Mouse (Mus musculus): Measurements from ENCODE around the gene Cdc40. TPM values are rescaled to one million over a fixed set of nuclear protein-coding genes. Genes with fewer than 3 reads are reported as not detected.

Cdc40 gene
- total RNA-seq, 2 experiments from 2014 or later = 42.9 to 48.6 TPM

DNA sequence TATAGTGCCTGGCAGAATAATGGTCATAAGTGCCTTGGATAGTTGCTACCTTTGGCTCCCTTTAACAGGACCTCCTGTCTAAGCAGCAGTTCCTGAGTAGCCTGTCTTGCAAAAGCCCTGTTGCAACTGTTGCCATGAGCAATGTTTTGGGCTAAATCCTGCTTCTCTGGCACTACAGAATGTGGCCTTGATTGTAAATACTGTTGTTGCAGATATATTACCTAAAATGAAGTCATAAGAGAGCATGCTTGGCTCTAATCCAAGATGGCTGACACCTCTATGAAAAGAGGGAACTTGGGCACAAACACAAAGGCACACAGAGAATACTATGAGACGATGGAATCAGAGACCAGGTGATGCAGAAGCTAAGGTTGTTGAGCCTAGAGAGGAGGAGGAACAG is 77.9 kb downstream of the Cdc40 start:
- DNase-seq (ENCODE audit: low spot score in 2 of 2) = no peak
- intact Hi-C loops (cut with DNase I) = no loop called here

DNA sequence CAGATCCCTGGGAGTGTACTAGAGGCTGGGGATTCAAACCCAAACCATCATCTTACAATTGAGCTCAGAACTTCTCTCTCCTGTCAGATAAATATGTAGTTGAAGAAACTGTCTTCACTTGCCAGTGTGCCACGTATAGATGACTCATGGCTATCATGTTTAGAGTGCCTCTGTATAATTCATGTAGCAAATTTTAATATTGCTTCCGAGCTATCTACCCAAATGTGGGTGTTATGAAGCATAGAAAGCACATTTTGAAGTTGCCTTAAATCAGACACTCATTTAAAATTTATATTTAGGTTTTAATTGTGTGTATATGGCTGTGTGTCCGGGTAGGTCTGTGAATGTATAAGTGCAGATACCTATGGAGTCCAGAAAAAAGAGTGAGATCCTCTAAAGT is 91.0 kb downstream of the Cdc40 start:
- peak in 1 of 2 experiments; percentile 53 for DNase-seq (ENCODE audit: low spot score in 2 of 2)
- intact Hi-C loops (cut with DNase I) = no loop called here

DNA sequence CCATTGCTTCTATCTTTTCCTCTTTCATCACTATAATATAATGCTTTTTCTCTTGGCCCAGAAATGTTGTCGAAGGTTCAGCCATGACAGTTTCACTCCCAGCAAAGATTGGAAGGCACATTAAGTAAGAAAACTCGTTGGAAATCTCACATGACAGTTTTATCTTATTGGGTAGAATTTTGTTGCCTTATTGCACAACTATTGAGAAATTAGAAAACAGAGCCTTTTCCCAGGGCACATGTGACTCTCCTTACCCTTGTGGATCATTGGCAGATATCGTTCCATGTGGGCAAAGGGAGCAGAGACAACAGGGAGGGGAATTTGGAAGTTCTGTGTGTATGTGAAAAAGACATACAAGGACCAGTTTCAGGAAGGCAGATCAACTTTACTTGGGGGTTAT is 92.7 kb downstream of the Cdc40 start:
- no peak for DNase-seq (ENCODE audit: low spot score in 2 of 2)
- intact Hi-C loops (cut with DNase I) = no loop called here

Other genes starting within 250 kb of the Cdc40 start
- gene Mettl24, start 200.0 kb downstream of the Cdc40 start, total RNA-seq (2021) = 1 to 10 TPM; 2.1 to 2.2 TPM
- 100 to 1,000 TPM; 286 to 288 TPM for gene Wasf1, start 164 bp upstream of the Cdc40 start, total RNA-seq (2021)
- gene Gpr6, start 189.0 kb upstream of the Cdc40 start, total RNA-seq (2021) = 10 to 100 TPM in 1 of 2 experiments, 1 to 10 TPM in 1; 4.3 to 14.2 TPM

All from left cerebral cortex, postnatal 25 days (tissue).